Mouse (Mus musculus) myocyte (in vitro differentiated cells): ENCODE data around the gene Pla2g4e. TPM values are rescaled to one million over a fixed set of nuclear protein-coding genes. Genes with fewer than 3 reads are reported as not detected.

ENCODE experiments used
- H3K27me3 ChIP-seq: one replicate; pipeline ENCODE4 v1.6.1; 2011; ENCODE audit not compliant: control insufficient read depth, insufficient read depth, insufficient read length
- H3K36me3 ChIP-seq: one replicate; pipeline ENCODE4 v1.6.1; 2011; ENCODE audit not compliant: control insufficient read depth, insufficient read depth
- H3K4me2 ChIP-seq: one replicate; pipeline ENCODE4 v1.6.1; 2011; ENCODE audit warnings: low read depth, control low read depth
- H3K4me3 ChIP-seq: one replicate; pipeline ENCODE4 v1.5.1; 2011; ENCODE audit warnings: mild to moderate bottlenecking, control low read depth, moderate library complexity
- H3K79me2 ChIP-seq: one replicate; pipeline ENCODE4 v1.6.1; 2011; ENCODE audit not compliant: control insufficient read depth, insufficient read depth
- H3ac ChIP-seq: one replicate; pipeline ENCODE4 v1.6.1; 2011; ENCODE audit not compliant: control insufficient read depth, insufficient read length
- CEBPB ChIP-seq: IDR thresholded peaks from 2 replicates; pipeline ENCODE4 v1.6.1; 2011; ENCODE audit warnings: mild to moderate bottlenecking, moderate library complexity; ENCODE audit not compliant: poor library complexity, insufficient read depth, severe bottlenecking
- E2F4 ChIP-seq: IDR thresholded peaks from one replicate; pipeline ENCODE4 v1.6.1; 2011; ENCODE audit warnings: mild to moderate bottlenecking, control low read depth, moderate library complexity; ENCODE audit not compliant: insufficient read depth
- MAX ChIP-seq: IDR thresholded peaks from one replicate; pipeline ENCODE4 v1.6.1; 2011; ENCODE audit warnings: low read depth, mild to moderate bottlenecking, control low read depth
- MYOD1 ChIP-seq, 3 experiments: IDR thresholded peaks; one replicate each; pipeline ENCODE4 v1.6.1; 2011; ENCODE audit warnings: control low read depth in 2 of 3, low read depth in 2 of 3, mild to moderate bottlenecking in 2 of 3, moderate library complexity in 1 of 3; ENCODE audit not compliant: insufficient read length in 2 of 3, control insufficient read depth in 1 of 3
- MYOG ChIP-seq, 3 experiments: IDR thresholded peaks; one replicate each; pipeline ENCODE4 v1.6.1; 2011; ENCODE audit warnings: control low read depth in 2 of 3, low read depth in 2 of 3, mild to moderate bottlenecking in 2 of 3; ENCODE audit not compliant: insufficient read length in 2 of 3, control insufficient read depth in 1 of 3, insufficient read depth in 1 of 3
- POLR2A ChIP-seq: IDR thresholded peaks from one replicate; pipeline ENCODE4 v1.6.1; 2011; ENCODE audit warnings: low read depth, mild to moderate bottlenecking, control low read depth, moderate library complexity; ENCODE audit not compliant: insufficient read length
- POLR2AphosphoS2 ChIP-seq: IDR thresholded peaks from one replicate; pipeline ENCODE4 v1.6.1; 2011; ENCODE audit warnings: low read depth, control low read depth; ENCODE audit not compliant: insufficient read length
- REST ChIP-seq: IDR thresholded peaks from one replicate; pipeline ENCODE4 v1.6.1; 2011; ENCODE audit warnings: mild to moderate bottlenecking, control low read depth, moderate library complexity; ENCODE audit not compliant: insufficient read depth, insufficient read length
- SRF ChIP-seq: IDR thresholded peaks from one replicate; pipeline ENCODE4 v1.6.1; 2011; ENCODE audit warnings: low read depth; ENCODE audit not compliant: control insufficient read depth, insufficient read length
- TCF12 ChIP-seq: IDR thresholded peaks from one replicate; pipeline ENCODE4 v1.6.1; 2011; ENCODE audit warnings: mild to moderate bottlenecking, control low read depth; ENCODE audit not compliant: poor library complexity, insufficient read depth, severe bottlenecking
- TCF3 ChIP-seq: IDR thresholded peaks from one replicate; pipeline ENCODE4 v1.6.1; 2011; ENCODE audit warnings: low read depth, control low read depth; ENCODE audit not compliant: insufficient read length
- USF1 ChIP-seq: IDR thresholded peaks from one replicate; pipeline ENCODE4 v1.6.1; 2011; ENCODE audit warnings: low read depth, mild to moderate bottlenecking, control low read depth, moderate library complexity
- polyA plus RNA-seq: library from polyadenylated mRNA; unstranded; fragments of >200 nt; fragmentation: generic; extraction: Trizol; gene quantifications from one replicate; pipeline ENCODE4 v1.2.1, GENCODE M21; 2012; ENCODE audit warnings: missing spikeins

The Pla2g4e gene
- polyA plus RNA-seq, 1 experiment, result 0.05 TPM

DNA sequence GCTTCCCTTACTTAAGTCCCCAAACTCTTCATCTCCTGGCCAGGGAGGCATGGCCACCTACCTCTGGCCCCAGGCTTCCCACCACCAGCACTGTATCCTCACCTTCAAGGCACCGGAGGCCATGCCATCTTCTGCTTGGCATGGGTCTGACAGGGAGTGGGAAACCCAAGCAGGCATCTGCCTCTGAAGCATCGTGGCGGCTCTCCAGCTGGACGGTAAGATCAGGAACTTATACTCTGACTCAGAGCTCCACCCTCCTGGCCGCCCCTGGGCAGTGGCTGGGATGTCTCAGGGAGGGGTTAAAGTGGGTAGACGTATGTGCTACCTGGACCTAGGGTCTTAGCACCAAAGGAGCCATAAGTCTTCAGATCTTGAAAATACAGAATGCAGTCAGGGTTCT is 38.1 kb downstream of the Pla2g4e start:
- TF ChIP-seq MAX (no peak), POLR2AphosphoS2 (no peak), SRF (no peak)
- H3K4me2 ChIP-seq, result no peak overlapping the region
- H3ac ChIP-seq, result no peak overlapping the region
- H3K27me3 ChIP-seq, result peaks cover 34% of the 10 kb centered on the region
- no peaks in the 10 kb centered on the region for H3K36me3 ChIP-seq
- no peaks in the 10 kb centered on the region for H3K79me2 ChIP-seq
- H3K4me3 ChIP-seq, result no peak overlapping the region

DNA sequence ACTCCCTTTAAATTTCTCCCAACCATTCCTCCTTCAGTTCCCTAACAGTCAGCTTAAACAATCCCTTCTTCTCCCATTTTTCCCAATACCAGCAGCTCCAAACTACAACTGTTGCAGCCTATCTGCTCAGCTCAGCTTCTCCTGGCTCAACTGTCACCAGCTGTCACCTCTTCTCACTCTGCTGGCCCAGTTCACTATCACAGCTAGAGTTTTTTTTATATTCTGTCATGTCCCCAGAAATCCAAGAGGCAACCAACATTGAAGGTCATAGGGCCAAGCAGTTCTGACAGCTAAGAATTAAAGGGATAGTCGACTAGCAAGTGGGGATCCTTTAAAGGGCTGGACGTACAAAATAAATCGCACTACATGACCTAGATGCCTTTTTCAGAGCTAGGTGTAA is 41.4 kb downstream of the Pla2g4e start:
- Histone ChIP-seq H3ac (no peak overlapping the region), H3K27me3 (peaks cover 27% of the 10 kb centered on the region), H3K4me2 (no peak overlapping the region), H3K36me3 (no peaks in the 10 kb centered on the region), H3K4me3 (no peak overlapping the region), H3K79me2 (no peaks in the 10 kb centered on the region)
- TF ChIP-seq POLR2AphosphoS2, result no peak
- no peak for TF ChIP-seq TCF12
- TF ChIP-seq MAX, result no peak
- TF ChIP-seq MYOD1 (IDR thresholded peaks at IDR 0.05; ENCODE audit: control insufficient read depth in 1 of 3, insufficient read length in 2 of 3, low read depth in 2 of 3), result peak; percentile 20 to 66 (median 62)
- TF ChIP-seq USF1, result no peak
- no peak for TF ChIP-seq TCF3

GRCm38 (mm10) chr2:120200077-120200476 is 45.1 kb downstream of the Pla2g4e start:
- Histone ChIP-seq H3K79me2 (no peaks in the 10 kb centered on the region), H3K4me3 (no peak overlapping the region), H3K4me2 (no peak overlapping the region), H3ac (no peak overlapping the region), H3K27me3 (peaks cover 13% of the 10 kb centered on the region), H3K36me3 (no peaks in the 10 kb centered on the region)
- TF ChIP-seq POLR2AphosphoS2 (no peak), TCF3 (no peak), MYOD1 (IDR thresholded peaks at IDR 0.05; ENCODE audit: control insufficient read depth in 1 of 3, insufficient read length in 2 of 3, low read depth in 2 of 3) (no peak)

DNA sequence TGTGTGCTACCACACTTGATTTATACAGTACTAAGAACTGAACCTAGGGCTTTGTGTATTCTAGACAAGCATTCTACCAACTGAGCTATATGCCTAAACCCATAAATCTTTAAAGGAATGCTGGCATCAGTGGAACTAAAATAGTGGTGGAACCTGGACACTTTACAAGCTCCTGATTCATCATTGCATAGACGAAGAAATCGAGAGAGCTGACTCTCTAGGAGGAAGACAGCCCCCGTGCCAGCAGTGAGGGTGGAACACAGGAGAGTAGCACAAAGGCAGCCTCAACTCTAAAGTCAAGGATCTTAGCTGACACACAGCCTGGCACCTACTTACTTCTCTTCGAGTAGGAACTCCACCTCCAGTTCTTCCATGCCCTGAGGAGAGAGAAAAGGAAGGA is 57.0 kb downstream of the Pla2g4e start:
- TF ChIP-seq TCF3 (no peak), TCF12 (no peak), MYOG (IDR thresholded peaks at IDR 0.05; ENCODE audit: control insufficient read depth in 1 of 3, insufficient read depth in 1 of 3, insufficient read length in 2 of 3, low read depth in 2 of 3) (no peak), POLR2A (no peak), POLR2AphosphoS2 (no peak), MYOD1 (IDR thresholded peaks at IDR 0.05; ENCODE audit: control insufficient read depth in 1 of 3, insufficient read length in 2 of 3, low read depth in 2 of 3) (no peak), MAX (no peak), USF1 (no peak), CEBPB (no peak), REST (no peak), E2F4 (no peak), SRF (no peak)
- H3K79me2 ChIP-seq, result no peaks in the 10 kb centered on the region
- H3K27me3 ChIP-seq, result no peaks in the 10 kb centered on the region
- no peaks in the 10 kb centered on the region for H3K36me3 ChIP-seq
- no peak overlapping the region for H3K4me2 ChIP-seq
- no peak overlapping the region for H3K4me3 ChIP-seq
- H3ac ChIP-seq, result no peak overlapping the region

GRCm38 (mm10) chr2:120187583-120187982 is 57.6 kb downstream of the Pla2g4e start:
- no peaks in the 10 kb centered on the region for H3K79me2 ChIP-seq
- no peak overlapping the region for H3ac ChIP-seq
- no peak overlapping the region for H3K4me3 ChIP-seq
- no peak for TF ChIP-seq CEBPB
- no peak for TF ChIP-seq USF1
- TF ChIP-seq SRF, result no peak
- no peak for TF ChIP-seq MYOG (IDR thresholded peaks at IDR 0.05; ENCODE audit: control insufficient read depth in 1 of 3, insufficient read depth in 1 of 3, insufficient read length in 2 of 3, low read depth in 2 of 3)
- TF ChIP-seq POLR2A, result no peak
- no peak for TF ChIP-seq POLR2AphosphoS2
- TF ChIP-seq E2F4, result no peak
- no peak for TF ChIP-seq MYOD1 (IDR thresholded peaks at IDR 0.05; ENCODE audit: control insufficient read depth in 1 of 3, insufficient read length in 2 of 3, low read depth in 2 of 3)
- TF ChIP-seq TCF3, result no peak
- no peak for TF ChIP-seq REST
- TF ChIP-seq TCF12, result no peak
- TF ChIP-seq MAX, result no peak
- peaks cover under 1% of the 10 kb centered on the region for H3K27me3 ChIP-seq
- no peaks in the 10 kb centered on the region for H3K36me3 ChIP-seq
- no peak overlapping the region for H3K4me2 ChIP-seq
